Mouse (Mus musculus): ENCODE results near the gene Gm11983. TPM values are rescaled to one million over a fixed set of nuclear protein-coding genes. Genes with fewer than 3 reads are reported as not detected.
A peak's percentile ranks its signal among the peaks of the same experiment; 100 is the strongest.

Gm11983 gene
- total RNA-seq, 2 experiments from 2014 or later: not detected

- 0 out of 2 replicates have a peak, but pooled peaks have one; percentile 34 for ATAC-seq (replicated peaks; ENCODE audit: poor library complexity)
Observed at GRCm38 (mm10) chr11:6790690-6791089, 46.8 kb downstream of the Gm11983 start.

Other genes with a start within 250 kb of the Gm11983 start
- not detected in 2 replicates for gene Nacad, start 231.6 kb downstream of the Gm11983 start, total RNA-seq (2015)
- not detected in 2 replicates for gene Nacad, start 231.6 kb downstream of the Gm11983 start, total RNA-seq (2017)
- 46.2 and 58.3 TPM in 2 replicates for gene Tbrg4, start 211.6 kb downstream of the Gm11983 start, total RNA-seq (2015)
- gene Tbrg4, start 211.6 kb downstream of the Gm11983 start, total RNA-seq (2017): 36.7 and 52.1 TPM in 2 replicates
- not detected in 2 replicates for gene Wap, start 199.0 kb downstream of the Gm11983 start, total RNA-seq (2015)
- not detected in 2 replicates for gene Wap, start 199.0 kb downstream of the Gm11983 start, total RNA-seq (2017)
- gene Ramp3, start 179.1 kb downstream of the Gm11983 start, total RNA-seq (2015): not detected in 2 replicates
- not detected in 2 replicates for gene Ramp3, start 179.1 kb downstream of the Gm11983 start, total RNA-seq (2017)
- gene Adcy1, start 225.8 kb upstream of the Gm11983 start, total RNA-seq (2015): 0.02 TPM in 1 of 2 replicates, not detected in the other
- not detected in 2 replicates for gene Adcy1, start 225.8 kb upstream of the Gm11983 start, total RNA-seq (2017)

Data from megakaryocyte progenitor cell, adult 5-6 weeks (primary cell).